Mouse (Mus musculus) forelimb bud, embryonic 11.5 days (tissue): ENCODE data around the gene Dennd6b.

Experiments used
- DNase-seq: peaks from one replicate; pipeline ENCODE4 v3.0.0-alpha.2; 2012; ENCODE audit warnings: low read depth, low spot score

Gene Dennd6b

DNA sequence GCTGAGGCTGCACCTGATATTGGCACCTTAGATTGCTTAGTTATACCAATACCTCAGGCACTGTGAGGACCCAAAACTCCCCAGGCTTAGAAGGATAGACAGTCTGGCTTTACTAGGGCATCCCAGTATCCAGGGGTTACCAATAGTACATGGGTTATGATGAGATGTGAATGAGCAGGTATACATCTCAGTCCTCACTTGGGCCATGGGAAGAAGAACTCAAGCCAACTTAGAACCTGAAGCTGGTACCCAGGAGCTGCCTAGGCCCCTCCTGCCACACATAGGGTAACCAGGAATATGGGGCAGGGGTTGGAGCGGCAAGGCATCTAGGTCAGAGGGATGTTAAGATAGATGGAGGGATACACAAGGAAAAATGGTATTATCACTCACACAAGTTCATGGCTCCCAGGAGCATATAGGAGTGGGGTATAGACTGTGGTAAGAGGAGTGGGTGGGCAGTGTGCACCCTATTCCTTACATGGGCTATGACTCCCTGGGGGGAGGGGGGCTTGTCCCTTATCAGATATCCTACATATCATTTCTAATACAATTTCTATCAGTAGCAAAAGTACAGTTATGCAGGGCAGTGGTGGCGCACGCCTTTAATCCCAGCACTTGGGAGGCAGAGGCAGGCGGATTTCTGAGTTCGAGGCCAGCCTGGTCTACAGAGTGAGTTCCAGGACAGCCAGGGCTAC lies 59.7 kb downstream of the Dennd6b start:
- DNase-seq: no peak
